Mouse (Mus musculus) heart, embryonic 10.5 days (tissue): Measurements from ENCODE around the gene Col1a2. TPM values are rescaled to one million over a fixed set of nuclear protein-coding genes. Genes with fewer than 3 reads are reported as not detected.

Experiments
- DNase-seq: peaks from one replicate; pipeline ENCODE4 v3.0.0-alpha.2; 2017; ENCODE audit warnings: low spot score
- H3K27ac ChIP-seq: fragments of 300-500 bp; sonication (generic); 2 replicates; pipeline ENCODE4 v1.5.1; 2016; ENCODE audit warnings: mild to moderate bottlenecking
- H3K27me3 ChIP-seq: fragments of 300-500 bp; sonication (generic); 2 replicates; pipeline ENCODE4 v1.6.1; 2016; ENCODE audit warnings: mild to moderate bottlenecking; ENCODE audit not compliant: poor library complexity, insufficient read depth, severe bottlenecking
- H3K36me3 ChIP-seq: fragments of 300-500 bp; sonication (generic); 2 replicates; pipeline ENCODE4 v1.6.1; 2016; ENCODE audit warnings: mild to moderate bottlenecking, moderate library complexity
- H3K4me1 ChIP-seq: fragments of 300-500 bp; sonication (generic); 2 replicates; pipeline ENCODE4 v1.6.1; 2016; ENCODE audit warnings: mild to moderate bottlenecking
- H3K4me3 ChIP-seq: fragments of 300-500 bp; sonication (generic); 2 replicates; pipeline ENCODE4 v1.5.1; 2016; ENCODE audit warnings: mild to moderate bottlenecking, moderate library complexity
- H3K9me3 ChIP-seq: fragments of 300-500 bp; sonication (generic); 2 replicates; pipeline ENCODE4 v1.6.1; 2016; ENCODE audit warnings: mild to moderate bottlenecking, moderate library complexity
- WGBS: fragments of 180-500 bp; shearing (Covaris S2); methylation state at CpG from one replicate; pipeline ENCODE4 v1.1.7; 2016; 5-methylcytosine and 5-hydroxymethylcytosine counted together
- polyA plus RNA-seq: library from polyadenylated mRNA; unstranded; fragments of >200 nt; fragmentation: Nextera tagmentation; extraction: Ambion mirVana; gene quantifications from 2 replicates; pipeline ENCODE4 v1.2.1, GENCODE M21; 2016

Gene Col1a2
- polyA plus RNA-seq, 1 experiment from 2014 or later: 175 TPM

GRCm38 (mm10) chr6:4534462-4535079 lies 30.0 kb downstream of the Col1a2 start:
- Histone ChIP-seq H3K36me3 (peaks cover 55% of the 10 kb centered on the region), H3K4me1 (no peaks in the 10 kb centered on the region), H3K9me3 (no peaks in the 10 kb centered on the region), H3K27me3 (no peaks in the 10 kb centered on the region), H3K4me3 (no peak overlapping the region), H3K27ac (no peak overlapping the region)
- 79% methylated on average over 8 of the region's 8 CpGs for WGBS
- DNase-seq: no peak

GRCm38 (mm10) chr6:4541926-4542715 lies 37.5 kb downstream of the Col1a2 start:
- H3K27ac ChIP-seq: no peak overlapping the region
- H3K4me1 ChIP-seq: no peaks in the 10 kb centered on the region
- 86% methylated on average over 7 of the region's 7 CpGs for WGBS
- no peaks in the 10 kb centered on the region for H3K9me3 ChIP-seq
- peaks cover 25% of the 10 kb centered on the region for H3K36me3 ChIP-seq
- no peak for DNase-seq
- no peak overlapping the region for H3K4me3 ChIP-seq
- no peaks in the 10 kb centered on the region for H3K27me3 ChIP-seq

- Histone ChIP-seq H3K27me3 (no peaks in the 10 kb centered on the region), H3K9me3 (no peaks in the 10 kb centered on the region), H3K4me1 (0 out of 2 replicates have a peak, but pooled peaks cover under 1% of the 10 kb centered on the region), H3K4me3 (no peak overlapping the region), H3K36me3 (peaks cover 5% of the 10 kb centered on the region; the same call in 1 of the 2 replicates), H3K27ac (no peak overlapping the region)
- 48% methylated on average over 6 of the region's 6 CpGs for WGBS
- no peak for DNase-seq
These were observed 39.9 kb downstream of the Col1a2 start for GRCm38 (mm10) chr6:4544554-4544953.

- peak overlapping the region; percentile 44 for H3K4me3 ChIP-seq
- no peaks in the 10 kb centered on the region for H3K27me3 ChIP-seq
- peak; percentile 79 for DNase-seq
- H3K27ac ChIP-seq: peak overlapping the region; percentile 33; the same call in 1 of the 2 replicates
- H3K36me3 ChIP-seq: no peaks in the 10 kb centered on the region
- H3K9me3 ChIP-seq: no peaks in the 10 kb centered on the region
- 0 out of 2 replicates have a peak, but pooled peaks cover 4% of the 10 kb centered on the region for H3K4me1 ChIP-seq
- WGBS: 27% methylated on average over 8 of the region's 8 CpGs
These were observed 41.1 kb downstream of the Col1a2 start for GRCm38 (mm10) chr6:4545727-4546126.

- no peak for DNase-seq
- Histone ChIP-seq H3K9me3 (no peaks in the 10 kb centered on the region), H3K27me3 (no peaks in the 10 kb centered on the region), H3K4me1 (0 out of 2 replicates have a peak, but pooled peaks cover 4% of the 10 kb centered on the region), H3K4me3 (no peak overlapping the region), H3K27ac (no peak overlapping the region), H3K36me3 (no peaks in the 10 kb centered on the region)
- WGBS: 53% methylated on average over 4 of the region's 4 CpGs
These were observed 44.3 kb downstream of the Col1a2 start for GRCm38 (mm10) chr6:4548894-4549293.

- Histone ChIP-seq H3K27me3 (no peaks in the 10 kb centered on the region), H3K4me3 (no peak overlapping the region), H3K4me1 (0 out of 2 replicates have a peak, but pooled peaks cover 4% of the 10 kb centered on the region), H3K36me3 (no peaks in the 10 kb centered on the region), H3K9me3 (no peaks in the 10 kb centered on the region), H3K27ac (no peak overlapping the region)
- 38% methylated on average over 11 of the region's 11 CpGs for WGBS
- DNase-seq: no peak
These were observed 45.4 kb downstream of the Col1a2 start for GRCm38 (mm10) chr6:4549846-4550548.

- WGBS: 62% methylated on average over 1 of the region's 1 CpGs
- Histone ChIP-seq H3K27ac (no peak overlapping the region), H3K27me3 (no peaks in the 10 kb centered on the region)
These were observed 45.9 kb downstream of the Col1a2 start for GRCm38 (mm10) chr6:4550549-4550915.

GRCm38 (mm10) chr6:4555366-4555765 lies 50.8 kb downstream of the Col1a2 start:
- Histone ChIP-seq H3K9me3 (no peaks in the 10 kb centered on the region), H3K27me3 (no peaks in the 10 kb centered on the region), H3K36me3 (no peaks in the 10 kb centered on the region), H3K4me3 (no peak overlapping the region), H3K27ac (no peak overlapping the region), H3K4me1 (peaks cover 15% of the 10 kb centered on the region)
- WGBS: 85% methylated on average over 6 of the region's 6 CpGs
- no peak for DNase-seq

More at GRCm38 (mm10) chr6:4550549-4550915, 45.9 kb downstream of the Col1a2 start:
- Histone ChIP-seq H3K4me1 (0 out of 2 replicates have a peak, but pooled peaks cover 4% of the 10 kb centered on the region), H3K4me3 (no peak overlapping the region), H3K36me3 (no peaks in the 10 kb centered on the region), H3K9me3 (no peaks in the 10 kb centered on the region)
- DNase-seq: no peak

GRCm38 (mm10) chr6:4557086-4557485 lies 52.5 kb downstream of the Col1a2 start:
- H3K27me3 ChIP-seq: no peaks in the 10 kb centered on the region
- 0 out of 2 replicates have a peak overlapping the region, but pooled peaks have one; percentile 19 for H3K27ac ChIP-seq
- 73% methylated on average over 8 of the region's 8 CpGs for WGBS
- H3K9me3 ChIP-seq: no peaks in the 10 kb centered on the region
- no peak for DNase-seq
- H3K4me3 ChIP-seq: no peak overlapping the region
- H3K4me1 ChIP-seq: peaks cover 29% of the 10 kb centered on the region
- no peaks in the 10 kb centered on the region for H3K36me3 ChIP-seq

- Histone ChIP-seq H3K36me3 (no peaks in the 10 kb centered on the region), H3K9me3 (no peaks in the 10 kb centered on the region), H3K27ac (0 out of 2 replicates have a peak overlapping the region, but pooled peaks have one; percentile 19), H3K4me1 (peaks cover 31% of the 10 kb centered on the region), H3K27me3 (no peaks in the 10 kb centered on the region), H3K4me3 (no peak overlapping the region)
- DNase-seq: peak; percentile 89
- 6% methylated on average over 7 of the region's 7 CpGs for WGBS
These were observed 53.1 kb downstream of the Col1a2 start for GRCm38 (mm10) chr6:4557678-4558077.

- Histone ChIP-seq H3K9me3 (no peaks in the 10 kb centered on the region), H3K4me3 (no peak overlapping the region; the same call in 1 of the 2 replicates), H3K36me3 (no peaks in the 10 kb centered on the region), H3K27me3 (no peaks in the 10 kb centered on the region), H3K27ac (peak overlapping the region; percentile 62), H3K4me1 (peaks cover 33% of the 10 kb centered on the region)
- no peak for DNase-seq
- 21% methylated on average over 11 of the region's 11 CpGs for WGBS
These were observed 56.5 kb downstream of the Col1a2 start for GRCm38 (mm10) chr6:4561156-4561555.

GRCm38 (mm10) chr6:4561621-4562020 lies 57.0 kb downstream of the Col1a2 start:
- H3K36me3 ChIP-seq: no peaks in the 10 kb centered on the region
- H3K27me3 ChIP-seq: no peaks in the 10 kb centered on the region
- H3K9me3 ChIP-seq: no peaks in the 10 kb centered on the region
- H3K27ac ChIP-seq: peak overlapping the region; percentile 62
- H3K4me1 ChIP-seq: peaks cover 33% of the 10 kb centered on the region
- H3K4me3 ChIP-seq: no peak overlapping the region; the same call in 1 of the 2 replicates
- no peak for DNase-seq

GRCm38 (mm10) chr6:4562401-4562800 lies 57.8 kb downstream of the Col1a2 start:
- DNase-seq: no peak
- H3K4me3 ChIP-seq: no peak overlapping the region
- no peaks in the 10 kb centered on the region for H3K9me3 ChIP-seq
- 22% methylated on average over 1 of the region's 1 CpGs for WGBS
- H3K4me1 ChIP-seq: peaks cover 31% of the 10 kb centered on the region
- H3K27ac ChIP-seq: 0 out of 2 replicates have a peak overlapping the region, but pooled peaks have one; percentile 16
- H3K36me3 ChIP-seq: no peaks in the 10 kb centered on the region
- no peaks in the 10 kb centered on the region for H3K27me3 ChIP-seq
